Mouse (Mus musculus): ENCODE results near the gene Aco1.

GRCm38 (mm10) chr4:40243006-40243405, 100.1 kb downstream of the Aco1 start:
- TF ChIP-seq CTCF (IDR thresholded peaks at IDR 0.05) (no peak), POLR2A (IDR thresholded peaks at IDR 0.05; ENCODE audit: insufficient read depth, low read depth, low read length) (no peak), EP300 (IDR thresholded peaks at IDR 0.05; ENCODE audit: insufficient read depth, low read depth, low read length) (no peak)
